Mouse (Mus musculus) yolk sac, embryonic 10.5 days (tissue): ENCODE measurements around the gene Abtb1.

Experiments used
- DNase-seq: peaks from one replicate; pipeline ENCODE4 v3.0.0-alpha.2; 2017; ENCODE audit warnings: low spot score

The Abtb1 gene

GRCm38 (mm10) chr6:88841781-88842689, at the start of gene Abtb1:
Abtb1 (minus strand) TSS chr6:88841984.
- DNase-seq: peak; percentile 100

- DNase-seq: peak; percentile 85
Measured at GRCm38 (mm10) chr6:88890832-88891231, 49.0 kb upstream of the Abtb1 start.

GRCm38 (mm10) chr6:88889410-88890042, 47.7 kb upstream of the Abtb1 start:
- DNase-seq: peak; percentile 49

- no peak for DNase-seq
Measured at GRCm38 (mm10) chr6:88886417-88886967, 44.7 kb upstream of the Abtb1 start.

- DNase-seq: no peak
Measured at GRCm38 (mm10) chr6:88885644-88886416, 44.0 kb upstream of the Abtb1 start.

GRCm38 (mm10) chr6:88884690-88885089, 42.9 kb upstream of the Abtb1 start:
- no peak for DNase-seq

- no peak for DNase-seq
Measured at GRCm38 (mm10) chr6:88884195-88884594, 42.4 kb upstream of the Abtb1 start.

- DNase-seq: no peak
Measured at GRCm38 (mm10) chr6:88881334-88881733, 39.5 kb upstream of the Abtb1 start.

- DNase-seq: no peak
Measured at GRCm38 (mm10) chr6:88879471-88879870, 37.7 kb upstream of the Abtb1 start.

GRCm38 (mm10) chr6:88874868-88875508, 33.2 kb upstream of the Abtb1 start, which contains the start of gene Podxl2:
Podxl2 (minus strand) TSS chr6:88875044.
- peak; percentile 63 for DNase-seq

GRCm38 (mm10) chr6:88873965-88874867, 32.4 kb upstream of the Abtb1 start:
- DNase-seq: no peak

- no peak for DNase-seq
Measured at GRCm38 (mm10) chr6:88872811-88873210, 31.0 kb upstream of the Abtb1 start.

- DNase-seq: no peak
Measured at GRCm38 (mm10) chr6:88871546-88871945, 29.8 kb upstream of the Abtb1 start.

GRCm38 (mm10) chr6:88870594-88870993, 28.8 kb upstream of the Abtb1 start:
- no peak for DNase-seq

- DNase-seq: no peak
Measured at GRCm38 (mm10) chr6:88869459-88869858, 27.7 kb upstream of the Abtb1 start.

- no peak for DNase-seq
Measured at GRCm38 (mm10) chr6:88865704-88866103, 23.9 kb upstream of the Abtb1 start.

GRCm38 (mm10) chr6:88860914-88861313, 19.1 kb upstream of the Abtb1 start:
- no peak for DNase-seq

- DNase-seq: no peak
Measured at GRCm38 (mm10) chr6:88858341-88858740, 16.6 kb upstream of the Abtb1 start.

GRCm38 (mm10) chr6:88857830-88858229, 16.0 kb upstream of the Abtb1 start:
- DNase-seq: no peak

GRCm38 (mm10) chr6:88857249-88857648, 15.5 kb upstream of the Abtb1 start:
- DNase-seq: no peak

GRCm38 (mm10) chr6:88855636-88856035, 13.9 kb upstream of the Abtb1 start:
- DNase-seq: no peak
